Mouse (Mus musculus): ENCODE measurements at regions not wholly inside any gene's neighbourhood (a gene's known extent, or its start where the extent isn't known, plus 50 kb on each side); places are given as distances from the start of the nearest gene placed in this dataset.

GRCm38 (mm10) chr9:120766881-120767280, 162.1 kb upstream of the Ctnnb1 start:
- no peak for DNase-seq (ENCODE audit: low spot score)

GRCm38 (mm10) chr9:120767396-120767795, 161.6 kb upstream of the Ctnnb1 start:
- DNase-seq (ENCODE audit: low spot score) = no peak

GRCm38 (mm10) chr9:120769056-120769455, 160.0 kb upstream of the Ctnnb1 start:
- DNase-seq (ENCODE audit: low spot score) = no peak

- DNase-seq (ENCODE audit: low spot score) = no peak
These were observed 159.3 kb upstream of the Ctnnb1 start for GRCm38 (mm10) chr9:120769679-120770078.

- DNase-seq (ENCODE audit: low spot score) = no peak
These were observed 158.1 kb upstream of the Ctnnb1 start for GRCm38 (mm10) chr9:120770886-120771285.

- no peak for DNase-seq (ENCODE audit: low spot score)
These were observed 157.0 kb upstream of the Ctnnb1 start for GRCm38 (mm10) chr9:120771896-120772530.

GRCm38 (mm10) chr9:120774251-120774650, 154.8 kb upstream of the Ctnnb1 start:
- DNase-seq (ENCODE audit: low spot score) = no peak

GRCm38 (mm10) chr9:120774772-120775171, 154.2 kb upstream of the Ctnnb1 start:
- DNase-seq (ENCODE audit: low spot score) = no peak

GRCm38 (mm10) chr9:120775721-120776120, 153.3 kb upstream of the Ctnnb1 start:
- no peak for DNase-seq (ENCODE audit: low spot score)

GRCm38 (mm10) chr9:120776456-120777001, 152.5 kb upstream of the Ctnnb1 start:
- DNase-seq (ENCODE audit: low spot score) = no peak

- no peak for DNase-seq (ENCODE audit: low spot score)
These were observed 152.0 kb upstream of the Ctnnb1 start for GRCm38 (mm10) chr9:120777016-120777415.

- no peak for DNase-seq (ENCODE audit: low spot score)
These were observed 151.5 kb upstream of the Ctnnb1 start for GRCm38 (mm10) chr9:120777501-120777900.

GRCm38 (mm10) chr9:120778423-120778822, 150.6 kb upstream of the Ctnnb1 start:
- DNase-seq (ENCODE audit: low spot score) = no peak

GRCm38 (mm10) chr9:120794210-120794609, 134.8 kb upstream of the Ctnnb1 start:
- no peak for DNase-seq (ENCODE audit: low spot score)

GRCm38 (mm10) chr9:120796111-120796880, 132.7 kb upstream of the Ctnnb1 start:
- DNase-seq (ENCODE audit: low spot score) = no peak

GRCm38 (mm10) chr9:120797996-120798663, 130.9 kb upstream of the Ctnnb1 start:
- DNase-seq (ENCODE audit: low spot score) = no peak

GRCm38 (mm10) chr9:120798901-120799300, 130.1 kb upstream of the Ctnnb1 start:
- DNase-seq (ENCODE audit: low spot score) = no peak

- no peak for DNase-seq (ENCODE audit: low spot score)
These were observed 126.4 kb upstream of the Ctnnb1 start for GRCm38 (mm10) chr9:120802646-120803045.

GRCm38 (mm10) chr9:120804760-120805294, 124.2 kb upstream of the Ctnnb1 start:
- no peak for DNase-seq (ENCODE audit: low spot score)

GRCm38 (mm10) chr9:120808741-120809425, 120.1 kb upstream of the Ctnnb1 start:
- no peak for DNase-seq (ENCODE audit: low spot score)

GRCm38 (mm10) chr9:120811522-120811921, 117.5 kb upstream of the Ctnnb1 start:
- DNase-seq (ENCODE audit: low spot score) = no peak

GRCm38 (mm10) chr9:120812667-120813210, 116.3 kb upstream of the Ctnnb1 start:
- DNase-seq (ENCODE audit: low spot score) = no peak

Data from left cerebral cortex, adult 11 months (tissue).